Mouse (Mus musculus) splenic B cell, adult 2 months (primary cell): ENCODE data around the gene Mobp.

ENCODE experiments used
- DNase-seq: peaks from one replicate; pipeline ENCODE4 v3.0.0-alpha.2; 2011; ENCODE audit warnings: low read depth, low spot score
- H3K27me3 ChIP-seq: 2 replicates; pipeline ENCODE4 v1.6.1; 2012; ENCODE audit warnings: mild to moderate bottlenecking, low read length, moderate library complexity, mixed read lengths; ENCODE audit not compliant: control insufficient read depth, poor library complexity, insufficient read depth, severe bottlenecking
- H3K36me3 ChIP-seq: 2 replicates; pipeline ENCODE4 v1.6.1; 2012; ENCODE audit warnings: mild to moderate bottlenecking, low read length, moderate library complexity, mixed read lengths; ENCODE audit not compliant: control insufficient read depth, poor library complexity, insufficient read depth, severe bottlenecking

Gene Mobp

GRCm38 (mm10) chr9:120171295-120171694, 21.8 kb downstream of the Mobp start:
- no peaks in the 10 kb centered on the region for H3K27me3 ChIP-seq
- no peaks in the 10 kb centered on the region for H3K36me3 ChIP-seq
- DNase-seq, result peak; percentile 56

GRCm38 (mm10) chr9:120174436-120175137, 25.1 kb downstream of the Mobp start:
- no peaks in the 10 kb centered on the region for H3K36me3 ChIP-seq
- no peaks in the 10 kb centered on the region for H3K27me3 ChIP-seq
- DNase-seq, result no peak

- DNase-seq, result no peak
- no peaks in the 10 kb centered on the region for H3K27me3 ChIP-seq
Observed at GRCm38 (mm10) chr9:120178813-120179212, 29.3 kb downstream of the Mobp start.

GRCm38 (mm10) chr9:120184499-120184898, 35.0 kb downstream of the Mobp start:
- no peak for DNase-seq

More at GRCm38 (mm10) chr9:120178813-120179212, 29.3 kb downstream of the Mobp start:
- H3K36me3 ChIP-seq, result no peaks in the 10 kb centered on the region

GRCm38 (mm10) chr9:120186856-120187255, 37.3 kb downstream of the Mobp start:
- Histone ChIP-seq H3K36me3 (no peaks in the 10 kb centered on the region), H3K27me3 (no peaks in the 10 kb centered on the region)
- DNase-seq, result peak; percentile 18

More at GRCm38 (mm10) chr9:120184499-120184898, 35.0 kb downstream of the Mobp start:
- Histone ChIP-seq H3K27me3 (no peaks in the 10 kb centered on the region), H3K36me3 (no peaks in the 10 kb centered on the region)

GRCm38 (mm10) chr9:120190891-120191290, 41.4 kb downstream of the Mobp start:
- H3K36me3 ChIP-seq, result no peaks in the 10 kb centered on the region
- DNase-seq, result peak; percentile 5

GRCm38 (mm10) chr9:120191362-120192098, 42.0 kb downstream of the Mobp start:
- DNase-seq, result peak; percentile 73
- no peaks in the 10 kb centered on the region for H3K36me3 ChIP-seq
- H3K27me3 ChIP-seq, result no peaks in the 10 kb centered on the region

More at GRCm38 (mm10) chr9:120190891-120191290, 41.4 kb downstream of the Mobp start:
- no peaks in the 10 kb centered on the region for H3K27me3 ChIP-seq

- H3K36me3 ChIP-seq, result no peaks in the 10 kb centered on the region
- DNase-seq, result no peak
- H3K27me3 ChIP-seq, result no peaks in the 10 kb centered on the region
Observed at GRCm38 (mm10) chr9:120192742-120193141, 43.2 kb downstream of the Mobp start.

GRCm38 (mm10) chr9:120200873-120201272, 51.4 kb downstream of the Mobp start:
- DNase-seq, result no peak
- H3K36me3 ChIP-seq, result no peaks in the 10 kb centered on the region
- no peaks in the 10 kb centered on the region for H3K27me3 ChIP-seq

GRCm38 (mm10) chr9:120201743-120202142, 52.2 kb downstream of the Mobp start:
- Histone ChIP-seq H3K27me3 (no peaks in the 10 kb centered on the region), H3K36me3 (no peaks in the 10 kb centered on the region)
- DNase-seq, result no peak

GRCm38 (mm10) chr9:120202683-120203082, 53.2 kb downstream of the Mobp start:
- no peaks in the 10 kb centered on the region for H3K27me3 ChIP-seq
- DNase-seq, result no peak
- H3K36me3 ChIP-seq, result no peaks in the 10 kb centered on the region

- no peaks in the 10 kb centered on the region for H3K36me3 ChIP-seq
- no peak for DNase-seq
- H3K27me3 ChIP-seq, result no peaks in the 10 kb centered on the region
Observed at GRCm38 (mm10) chr9:120203936-120204335, 54.4 kb downstream of the Mobp start.

GRCm38 (mm10) chr9:120206897-120207296, 57.4 kb downstream of the Mobp start:
- no peak for DNase-seq
- no peaks in the 10 kb centered on the region for H3K36me3 ChIP-seq
- H3K27me3 ChIP-seq, result no peaks in the 10 kb centered on the region

- DNase-seq, result no peak
- Histone ChIP-seq H3K27me3 (no peaks in the 10 kb centered on the region), H3K36me3 (no peaks in the 10 kb centered on the region)
Observed at GRCm38 (mm10) chr9:120210068-120210467, 60.6 kb downstream of the Mobp start.

- no peak for DNase-seq
- H3K27me3 ChIP-seq, result no peaks in the 10 kb centered on the region
- H3K36me3 ChIP-seq, result no peaks in the 10 kb centered on the region
Observed at GRCm38 (mm10) chr9:120210865-120211264, 61.4 kb downstream of the Mobp start.
